Mouse (Mus musculus) heart, adult 11 months (tissue): Measurements from ENCODE around the gene Srpk1.
"Not testable (repeated sequence)": the region's sequence is repeated elsewhere in the genome, so short reads cannot be mapped to it uniquely, and the experiment has no call there.

Source experiments
- DNase-seq: peaks from one replicate; pipeline ENCODE4 v3.0.0; 2022

The Srpk1 gene

GRCm38 (mm10) chr17:28554021-28554420 lies 68.5 kb downstream of the Srpk1 start:
- not testable (repeated sequence) for DNase-seq

GRCm38 (mm10) chr17:28553040-28553793 lies 69.3 kb downstream of the Srpk1 start:
- peak; percentile 96 for DNase-seq

- no peak for DNase-seq
These were observed 73.4 kb downstream of the Srpk1 start, which contains the start of gene Clpsl2 for GRCm38 (mm10) chr17:28549111-28549510. Gene Clpsl2 (plus strand): TSS chr17:28549411.

GRCm38 (mm10) chr17:28548550-28548949 lies 74.0 kb downstream of the Srpk1 start:
- no peak for DNase-seq

GRCm38 (mm10) chr17:28546925-28547324 lies 75.6 kb downstream of the Srpk1 start:
- no peak for DNase-seq

- DNase-seq: no peak
These were observed 84.6 kb downstream of the Srpk1 start for GRCm38 (mm10) chr17:28537881-28538280.
